In the genomic region with DNA sequence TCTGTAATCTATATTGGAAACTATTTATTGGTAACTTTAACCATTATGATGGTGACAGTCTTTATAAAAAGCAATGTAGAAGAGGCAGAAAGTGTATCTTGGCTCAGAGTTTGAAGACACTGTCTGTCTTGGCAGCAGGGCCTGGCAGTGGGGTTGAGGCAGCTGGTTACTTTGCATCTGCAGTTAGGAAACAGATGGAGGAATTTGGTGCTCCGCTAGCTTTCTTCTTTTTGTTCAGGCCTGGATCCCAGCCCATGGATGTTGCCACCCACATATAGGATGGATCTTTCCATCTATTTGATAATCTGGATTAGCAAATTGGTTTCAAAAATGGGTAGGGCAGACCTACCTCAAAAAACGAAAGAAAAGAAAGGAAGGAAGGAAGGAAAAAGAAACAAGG, we compare ENCODE assay signal across 14 mouse cellular contexts. TPM values are rescaled to one million over a fixed set of nuclear protein-coding genes. Genes with fewer than 3 reads are reported as not detected.
DNase-seq lines count a peak whose midpoint lies in the region; ATAC-seq lines count a peak whose summit lies in the region.
"Had no signal": no experiment of that assay in that cellular context is flagged by ENCODE, and none has a peak within 500 bp of the region (broad histone marks: within the 10 kb centered on the region; RNA-seq: fewer than 3 reads in every experiment).

No protein-coding gene starts in this region.

- peak; percentile 45 to 75 for DNase-seq in frontal cortex, adult 2 months (ENCODE audit: extremely low spot score in 1 of 2, low spot score in 1 of 2)
- DNase-seq in frontal cortex, postnatal 14 days (ENCODE audit: low spot score in 2 of 2): no peak
- DNase-seq in layer of hippocampus, adult 18-20 months (ENCODE audit: low spot score in 2 of 2): peak; percentile 67 to 81
- DNase-seq in left cerebral cortex, adult 18-20 months (ENCODE audit: low spot score in 2 of 2): peak; percentile 45 to 48
- peak; percentile 42 for DNase-seq in right cerebral cortex, postnatal 25 days
- DNase-seq in adrenal gland, postnatal 4 days (ENCODE audit: low spot score in 2 of 2): no peak
- no peak for DNase-seq in spleen, postnatal 4 days (ENCODE audit: low spot score in 2 of 2)
- DNase-seq: adrenal gland, adult 2 months; cerebellum, postnatal 36 days; heart, adult 18-20 months; kidney, adult 18-20 months; spleen, adult 18-20 months had no signal

- ATAC-seq in megakaryocyte progenitor cell, adult 5-6 weeks (replicated peaks; ENCODE audit: poor library complexity): no peak

RNA-seq across cellular contexts. Expression of gene Uqcrc2, which starts 12.9 kb away (rescaled TPM):
- polyA plus RNA-seq in frontal cortex, adult 2 months (2012; rRNA removed): 187 and 236 TPM in 2 replicates
- total RNA-seq in layer of hippocampus, adult 18-20 months (2021): 100 to 1,000 TPM; 243 to 245 TPM
- total RNA-seq in left cerebral cortex, adult 18-20 months (2021): 100 to 1,000 TPM; 243 to 247 TPM
- 250 and 261 TPM in 2 replicates for total RNA-seq in megakaryocyte progenitor cell, adult 5-6 weeks (2015)
- total RNA-seq in megakaryocyte progenitor cell, adult 5-6 weeks (2017): 165 and 178 TPM in 2 replicates
- 100 to 1,000 TPM; 295 to 326 TPM for total RNA-seq in adrenal gland, postnatal 4 days (2021)

RNA-seq across cellular contexts. Expression of gene Pdzd9, which starts 22.3 kb away (rescaled TPM):
- 0.11 and 0.16 TPM in 2 replicates for polyA plus RNA-seq in frontal cortex, adult 2 months (2012; rRNA removed)
- under 1 TPM in 1 of 2 experiments, not detected in 1; 0.25 TPM for total RNA-seq in layer of hippocampus, adult 18-20 months (2021)
- not detected for total RNA-seq in left cerebral cortex, adult 18-20 months (2021)
- total RNA-seq in megakaryocyte progenitor cell, adult 5-6 weeks (2015): 0.10 TPM in 1 of 2 replicates, not detected in the other
- total RNA-seq in megakaryocyte progenitor cell, adult 5-6 weeks (2017): 0.07 and 0.54 TPM in 2 replicates
- not detected for total RNA-seq in adrenal gland, postnatal 4 days (2021)
- total RNA-seq: adrenal gland, adult 2 months; heart, adult 18-20 months; liver, adult 2 months had no signal
- polyA plus RNA-seq: adrenal gland, adult 2 months; liver, adult 2 months had no signal

RNA-seq across cellular contexts. Expression of gene Mosmo, which starts 29.6 kb away (rescaled TPM):
- polyA plus RNA-seq in frontal cortex, adult 2 months (2012; rRNA removed): 33.9 and 36.5 TPM in 2 replicates
- 10 to 100 TPM; 77.0 to 92.3 TPM for total RNA-seq in layer of hippocampus, adult 18-20 months (2021)
- 10 to 100 TPM; 72.0 to 76.6 TPM for total RNA-seq in left cerebral cortex, adult 18-20 months (2021)
- 20.2 and 20.4 TPM in 2 replicates for total RNA-seq in megakaryocyte progenitor cell, adult 5-6 weeks (2015)
- total RNA-seq in megakaryocyte progenitor cell, adult 5-6 weeks (2017): 16.8 and 17.2 TPM in 2 replicates
- 10 to 100 TPM; 36.2 to 41.2 TPM for total RNA-seq in adrenal gland, postnatal 4 days (2021)

Comparison
In these comparisons a context has a peak if more than half of its experiments do, and no peak if none do; other contexts are left out.
1. DNase-seq: peak in frontal cortex, adult 2 months (2 of 2), layer of hippocampus, adult 18-20 months (2 of 2), left cerebral cortex, adult 18-20 months (2 of 2) and right cerebral cortex, postnatal 25 days (single experiment); none in frontal cortex, postnatal 14 days (0 of 2), adrenal gland, postnatal 4 days (0 of 2) and spleen, postnatal 4 days (0 of 2).